Mouse (Mus musculus) forebrain, embryonic 12.5 days (tissue): Measurements from ENCODE around the gene Dennd5a. TPM values are rescaled to one million over a fixed set of nuclear protein-coding genes. Genes with fewer than 3 reads are reported as not detected.

Source experiments
- ATAC-seq: fragments of 200-750 bp; cut with Nextera tagmentation; 2 replicates; pipeline ENCODE4 v1.8.0; 2017; ENCODE audit warnings: moderate TSS enrichment; ENCODE audit not compliant: low FRiP score
- H3K27ac ChIP-seq: fragments of 300-500 bp; sonication (generic); 2 replicates; pipeline ENCODE4 v1.5.1; 2016; ENCODE audit warnings: mild to moderate bottlenecking
- H3K27me3 ChIP-seq: fragments of 300-500 bp; sonication (generic); 2 replicates; pipeline ENCODE4 v1.6.1; 2016; ENCODE audit warnings: mild to moderate bottlenecking
- H3K36me3 ChIP-seq: fragments of 300-500 bp; sonication (generic); replicated peaks from 2 replicates; pipeline ENCODE4 v1.6.1; 2016; ENCODE audit warnings: mild to moderate bottlenecking
- H3K4me1 ChIP-seq: fragments of 300-500 bp; sonication (generic); 2 replicates; pipeline ENCODE4 v1.6.1; 2016
- H3K4me2 ChIP-seq: fragments of 300-500 bp; sonication (generic); 2 replicates; pipeline ENCODE4 v1.6.1; 2016; ENCODE audit warnings: mild to moderate bottlenecking, moderate library complexity
- H3K4me3 ChIP-seq: fragments of 300-500 bp; sonication (generic); replicated peaks from 2 replicates; pipeline ENCODE4 v1.5.1; 2016; ENCODE audit warnings: mild to moderate bottlenecking
- H3K9ac ChIP-seq: fragments of 300-500 bp; sonication (generic); 2 replicates; pipeline ENCODE4 v1.6.1; 2016; ENCODE audit warnings: mild to moderate bottlenecking
- H3K9me3 ChIP-seq: fragments of 300-500 bp; sonication (generic); 2 replicates; pipeline ENCODE4 v1.6.1; 2016
- WGBS: fragments of 180-500 bp; shearing (Covaris S2); methylation state at CpG from one replicate; pipeline ENCODE4 v1.1.7; 2016; 5-methylcytosine and 5-hydroxymethylcytosine counted together
- polyA plus RNA-seq: library from polyadenylated mRNA; unstranded; fragments of >200 nt; fragmentation: Nextera tagmentation; extraction: Ambion mirVana; gene quantifications from 2 replicates; pipeline ENCODE4 v1.2.1, GENCODE M21; 2016

Dennd5a gene
- polyA plus RNA-seq, 1 experiment from 2014 or later = 53.6 TPM

GRCm38 (mm10) chr7:109873170-109873569 is 87.1 kb downstream of the Dennd5a start:
- Histone ChIP-seq H3K4me3 (no peak overlapping the region), H3K4me2 (no peak overlapping the region), H3K9ac (no peak overlapping the region), H3K27ac (0 out of 2 replicates have a peak overlapping the region, but pooled peaks have one; percentile 19), H3K27me3 (peaks cover 14% of the 10 kb centered on the region), H3K36me3 (no peaks in the 10 kb centered on the region), H3K4me1 (no peaks in the 10 kb centered on the region), H3K9me3 (no peaks in the 10 kb centered on the region)
- 69% methylated on average over 5 of the region's 5 CpGs for WGBS
- no peak for ATAC-seq

- 87% methylated on average over 5 of the region's 5 CpGs for WGBS
These were observed 89.0 kb downstream of the Dennd5a start for GRCm38 (mm10) chr7:109871232-109871631.

GRCm38 (mm10) chr7:109868498-109868897 is 91.8 kb downstream of the Dennd5a start:
- no peaks in the 10 kb centered on the region for H3K36me3 ChIP-seq
- H3K4me3 ChIP-seq = no peak overlapping the region
- H3K27me3 ChIP-seq = peaks cover 54% of the 10 kb centered on the region
- no peak overlapping the region for H3K27ac ChIP-seq
- H3K9me3 ChIP-seq = no peaks in the 10 kb centered on the region
- no peak overlapping the region for H3K4me2 ChIP-seq
- H3K4me1 ChIP-seq = peaks cover 31% of the 10 kb centered on the region
- H3K9ac ChIP-seq = no peak overlapping the region
- 23% methylated on average over 3 of the region's 3 CpGs for WGBS
- no peak for ATAC-seq

More at GRCm38 (mm10) chr7:109871232-109871631, 89.0 kb downstream of the Dennd5a start:
- Histone ChIP-seq H3K4me2 (no peak overlapping the region), H3K27ac (no peak overlapping the region), H3K4me1 (peaks cover 10% of the 10 kb centered on the region; the same call in 1 of the 2 replicates), H3K36me3 (no peaks in the 10 kb centered on the region), H3K9ac (no peak overlapping the region), H3K27me3 (peaks cover 27% of the 10 kb centered on the region), H3K9me3 (no peaks in the 10 kb centered on the region), H3K4me3 (no peak overlapping the region)
- ATAC-seq = no peak

GRCm38 (mm10) chr7:109866643-109867042 is 93.6 kb downstream of the Dennd5a start:
- Histone ChIP-seq H3K27ac (no peak overlapping the region), H3K4me3 (no peak overlapping the region), H3K27me3 (peaks cover 69% of the 10 kb centered on the region), H3K4me2 (no peak overlapping the region), H3K9me3 (no peaks in the 10 kb centered on the region), H3K9ac (no peak overlapping the region), H3K36me3 (no peaks in the 10 kb centered on the region), H3K4me1 (peaks cover 31% of the 10 kb centered on the region)
- WGBS = 12% methylated on average over 3 of the region's 3 CpGs
- no peak for ATAC-seq

- WGBS = under 1% methylated on average over 64 of the region's 69 CpGs
- H3K4me2 ChIP-seq = peak within 1 kb of the TSS; percentile 99
- peaks cover 31% of the 10 kb centered on the region for H3K4me1 ChIP-seq
- no peaks in the 10 kb centered on the region for H3K9me3 ChIP-seq
- no peaks in the 10 kb centered on the region for H3K36me3 ChIP-seq
- H3K9ac ChIP-seq = peak within 1 kb of the TSS; percentile 71
- peaks cover 67% of the 10 kb centered on the region for H3K27me3 ChIP-seq
- peak; percentile 81 for ATAC-seq
- no peak within 1 kb of the TSS for H3K27ac ChIP-seq
- H3K4me3 ChIP-seq = peak within 1 kb of the TSS; percentile 66
These were observed 94.7 kb downstream of the Dennd5a start, which contains the start of gene Scube2 for GRCm38 (mm10) chr7:109865370-109866229. Gene Scube2 (minus strand): TSS chr7:109865679.

- H3K27ac ChIP-seq = no peak overlapping the region
- H3K27me3 ChIP-seq = peaks cover 71% of the 10 kb centered on the region
- no peak for ATAC-seq
- H3K4me2 ChIP-seq = no peak overlapping the region
- no peak overlapping the region for H3K4me3 ChIP-seq
- H3K4me1 ChIP-seq = peaks cover 31% of the 10 kb centered on the region
- WGBS = 22% methylated on average over 4 of the region's 4 CpGs
- no peak overlapping the region for H3K9ac ChIP-seq
- H3K36me3 ChIP-seq = no peaks in the 10 kb centered on the region
- no peaks in the 10 kb centered on the region for H3K9me3 ChIP-seq
These were observed 96.7 kb downstream of the Dennd5a start for GRCm38 (mm10) chr7:109863561-109863960.

- WGBS = 85% methylated on average over 7 of the region's 7 CpGs
- Histone ChIP-seq H3K27ac (no peak overlapping the region), H3K4me1 (peaks cover 13% of the 10 kb centered on the region), H3K9me3 (no peaks in the 10 kb centered on the region), H3K36me3 (no peaks in the 10 kb centered on the region), H3K4me2 (no peak overlapping the region), H3K9ac (no peak overlapping the region), H3K4me3 (no peak overlapping the region), H3K27me3 (peaks cover 52% of the 10 kb centered on the region)
- ATAC-seq = no peak
These were observed 100.1 kb downstream of the Dennd5a start for GRCm38 (mm10) chr7:109860162-109860561.

GRCm38 (mm10) chr7:109859354-109859753 is 100.9 kb downstream of the Dennd5a start:
- Histone ChIP-seq H3K27ac (no peak overlapping the region), H3K27me3 (peaks cover 44% of the 10 kb centered on the region), H3K4me3 (no peak overlapping the region), H3K4me1 (peaks cover 7% of the 10 kb centered on the region; the same call in 1 of the 2 replicates), H3K4me2 (no peak overlapping the region), H3K9me3 (no peaks in the 10 kb centered on the region), H3K9ac (no peak overlapping the region), H3K36me3 (no peaks in the 10 kb centered on the region)
- no peak for ATAC-seq
- 66% methylated on average over 6 of the region's 6 CpGs for WGBS

- Histone ChIP-seq H3K9ac (no peak overlapping the region), H3K9me3 (no peaks in the 10 kb centered on the region), H3K4me3 (no peak overlapping the region), H3K27ac (no peak overlapping the region), H3K4me1 (peaks cover 24% of the 10 kb centered on the region), H3K4me2 (no peak overlapping the region), H3K36me3 (no peaks in the 10 kb centered on the region), H3K27me3 (peaks cover 32% of the 10 kb centered on the region)
- no peak for ATAC-seq
- 68% methylated on average over 7 of the region's 7 CpGs for whole genome bisulfite sequencing
These were observed 107.5 kb downstream of the Dennd5a start for GRCm38 (mm10) chr7:109852752-109853212.

- Histone ChIP-seq H3K36me3 (no peaks in the 10 kb centered on the region), H3K27me3 (peaks cover 28% of the 10 kb centered on the region), H3K9ac (no peak overlapping the region), H3K27ac (no peak overlapping the region), H3K4me1 (peaks cover 24% of the 10 kb centered on the region), H3K9me3 (no peaks in the 10 kb centered on the region), H3K4me2 (no peak overlapping the region), H3K4me3 (no peak overlapping the region)
- WGBS = 85% methylated on average over 7 of the region's 7 CpGs
- ATAC-seq = no peak
These were observed 108.3 kb downstream of the Dennd5a start for GRCm38 (mm10) chr7:109852017-109852416.

GRCm38 (mm10) chr7:109850531-109850930 is 109.7 kb downstream of the Dennd5a start:
- no peak overlapping the region for H3K4me2 ChIP-seq
- H3K4me3 ChIP-seq = no peak overlapping the region
- H3K4me1 ChIP-seq = peaks cover 24% of the 10 kb centered on the region
- H3K36me3 ChIP-seq = no peaks in the 10 kb centered on the region
- ATAC-seq = no peak
- no peaks in the 10 kb centered on the region for H3K9me3 ChIP-seq
- H3K27me3 ChIP-seq = peaks cover 28% of the 10 kb centered on the region
- H3K9ac ChIP-seq = no peak overlapping the region
- no peak overlapping the region for H3K27ac ChIP-seq
- 37% methylated on average over 3 of the region's 3 CpGs for WGBS

GRCm38 (mm10) chr7:109849750-109850434 is 110.4 kb downstream of the Dennd5a start:
- Histone ChIP-seq H3K36me3 (no peaks in the 10 kb centered on the region), H3K27ac (no peak overlapping the region), H3K4me1 (peaks cover 24% of the 10 kb centered on the region), H3K27me3 (peaks cover 25% of the 10 kb centered on the region), H3K4me3 (no peak overlapping the region), H3K4me2 (peak overlapping the region; percentile 17; the same call in 1 of the 2 replicates), H3K9me3 (no peaks in the 10 kb centered on the region), H3K9ac (no peak overlapping the region)
- WGBS = 22% methylated on average over 8 of the region's 8 CpGs
- peak; percentile 68; the same call in 1 of the 2 replicates for ATAC-seq
